Mouse (Mus musculus): Measurements from ENCODE around the gene Ncapg2. TPM values are rescaled to one million over a fixed set of nuclear protein-coding genes. Genes with fewer than 3 reads are reported as not detected.

Gene Ncapg2
- total RNA-seq, 2 experiments from 2014 or later = 80.3 to 135 TPM

Other genes with a start within 250 kb of the Ncapg2 start
- gene Wdr60, start 142.4 kb upstream of the Ncapg2 start, total RNA-seq (2015) = 0.27 TPM in 1 of 2 replicates, not detected in the other
- gene Wdr60, start 142.4 kb upstream of the Ncapg2 start, total RNA-seq (2017) = 0.40 and 0.94 TPM in 2 replicates
- gene Gm11027, start 130.0 kb upstream of the Ncapg2 start, total RNA-seq (2015) = not detected in 2 replicates
- not detected in 2 replicates for gene Gm11027, start 130.0 kb upstream of the Ncapg2 start, total RNA-seq (2017)
- 44.7 and 46.6 TPM in 2 replicates for gene Esyt2, start 124.2 kb upstream of the Ncapg2 start, total RNA-seq (2015)
- 49.9 and 65.6 TPM in 2 replicates for gene Esyt2, start 124.2 kb upstream of the Ncapg2 start, total RNA-seq (2017)
- not detected in 2 replicates for gene Ptprn2, start 80.3 kb downstream of the Ncapg2 start, total RNA-seq (2015)
- gene Ptprn2, start 80.3 kb downstream of the Ncapg2 start, total RNA-seq (2017) = not detected in 2 replicates

Data from megakaryocyte, adult 5-6 weeks (primary cell).